Mouse (Mus musculus) olfactory bulb, adult 2 months (tissue): Measurements from ENCODE around the gene Ttyh2.

Source experiments
- CTCF ChIP-seq: fragments of 200-500 bp; IDR thresholded peaks from 2 replicates; pipeline ENCODE4 v1.5.1; 2012; ENCODE audit warnings: low read depth, mild to moderate bottlenecking, low read length, moderate library complexity; ENCODE audit not compliant: insufficient read depth
- POLR2A ChIP-seq: fragments of 200-500 bp; IDR thresholded peaks from 2 replicates; pipeline ENCODE4 v1.6.1; 2012; ENCODE audit warnings: mild to moderate bottlenecking, low read depth, low read length, moderate library complexity; ENCODE audit not compliant: insufficient read depth

- TF ChIP-seq CTCF (no peak), POLR2A (no peak)
These were observed 23.3 kb downstream of the Ttyh2 start for GRCm38 (mm10) chr11:114698496-114698895.
